Mouse (Mus musculus) induced T-regulatory cell, adult 2 months (primary cell): ENCODE data around the gene 1700129C05Rik.

ENCODE experiments used
- DNase-seq: peaks from one replicate; pipeline ENCODE4 v3.0.0-alpha.2; 2012; ENCODE audit warnings: low read depth

1700129C05Rik gene

GRCm38 (mm10) chr14:59142793-59143192, at the start of gene 1700129C05Rik:
TSS of gene 1700129C05Rik (minus strand) at chr14:59142893.
- DNase-seq: no peak

GRCm38 (mm10) chr14:59186121-59186520, 43.4 kb upstream of the 1700129C05Rik start:
- no peak for DNase-seq

GRCm38 (mm10) chr14:59185514-59185913, 42.8 kb upstream of the 1700129C05Rik start:
- peak; percentile 36 for DNase-seq

GRCm38 (mm10) chr14:59182732-59183131, 40.0 kb upstream of the 1700129C05Rik start:
- DNase-seq: no peak

- no peak for DNase-seq
These were observed 36.0 kb upstream of the 1700129C05Rik start, which contains the start of gene Gm5142 for GRCm38 (mm10) chr14:59178649-59179048. TSS of gene Gm5142 (minus strand) at chr14:59178749.

GRCm38 (mm10) chr14:59157016-59157698, 14.5 kb upstream of the 1700129C05Rik start:
- peak; percentile 7 for DNase-seq

GRCm38 (mm10) chr14:59155589-59155988, 12.9 kb upstream of the 1700129C05Rik start:
- no peak for DNase-seq

GRCm38 (mm10) chr14:59114281-59114680, 28.4 kb downstream of the 1700129C05Rik start:
- DNase-seq: peak; percentile 55

GRCm38 (mm10) chr14:59104006-59104605, 38.6 kb downstream of the 1700129C05Rik start:
- no peak for DNase-seq

GRCm38 (mm10) chr14:59093601-59094000, 49.1 kb downstream of the 1700129C05Rik start:
- DNase-seq: no peak

- DNase-seq: peak; percentile 24
These were observed 58.3 kb downstream of the 1700129C05Rik start for GRCm38 (mm10) chr14:59084396-59084795.
